Mouse (Mus musculus): ENCODE measurements around the gene Gpr55. TPM values are rescaled to one million over a fixed set of nuclear protein-coding genes. Genes with fewer than 3 reads are reported as not detected.
"Not testable (repeated sequence)": the region's sequence is repeated elsewhere in the genome, so short reads cannot be mapped to it uniquely, and the experiment has no call there.

The Gpr55 gene
- total RNA-seq (2022), result not detected

- DNase-seq (ENCODE audit: low spot score in 2 of 2), result no peak
Observed at GRCm38 (mm10) chr1:85960873-85961272, at the start of gene Gpr55. Gpr55 (minus strand) TSS chr1:85961007.

- DNase-seq (ENCODE audit: low spot score in 2 of 2), result peak; percentile 63 to 71
Observed at GRCm38 (mm10) chr1:86007778-86008177, 47.0 kb upstream of the Gpr55 start.

- no peak for DNase-seq (ENCODE audit: low spot score in 2 of 2)
Observed at GRCm38 (mm10) chr1:86006040-86006439, 45.2 kb upstream of the Gpr55 start.

GRCm38 (mm10) chr1:86005540-86005939 is 44.7 kb upstream of the Gpr55 start:
- no peak for DNase-seq (ENCODE audit: low spot score in 2 of 2)

DNA sequence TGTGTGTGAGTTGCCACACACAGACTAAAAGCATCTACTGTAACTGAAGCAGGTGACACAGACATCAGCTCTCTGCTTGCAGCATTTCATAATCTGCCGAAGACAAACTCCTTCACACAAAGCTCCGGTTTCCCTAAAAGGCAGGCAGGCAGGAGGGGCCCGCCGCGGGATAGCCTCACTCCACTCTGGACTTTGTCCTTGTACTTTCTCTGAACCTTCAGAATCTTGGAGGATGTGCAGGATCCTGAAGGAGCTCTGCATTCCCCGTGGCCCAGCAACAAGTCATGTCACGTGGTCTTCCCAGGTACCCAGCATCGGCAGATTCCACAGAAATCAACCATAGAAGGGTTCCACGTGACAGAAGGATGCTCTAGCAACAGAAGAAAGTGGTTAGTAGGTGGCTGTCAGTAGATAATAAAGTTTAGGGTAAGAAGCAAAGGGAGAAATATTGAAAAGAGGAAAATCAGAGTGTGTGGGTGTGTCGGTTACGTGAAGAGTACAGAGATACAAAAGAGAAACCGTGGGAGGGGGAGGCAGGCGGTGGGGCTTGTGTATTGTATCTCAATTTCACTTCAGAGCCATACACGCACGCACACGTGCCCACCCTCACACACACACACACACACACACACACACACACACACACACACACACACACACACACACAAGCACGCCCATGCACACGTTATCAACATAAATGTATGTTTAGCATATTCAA is 39.2 kb upstream of the Gpr55 start:
- DNase-seq (ENCODE audit: low spot score in 2 of 2), result no peak

DNA sequence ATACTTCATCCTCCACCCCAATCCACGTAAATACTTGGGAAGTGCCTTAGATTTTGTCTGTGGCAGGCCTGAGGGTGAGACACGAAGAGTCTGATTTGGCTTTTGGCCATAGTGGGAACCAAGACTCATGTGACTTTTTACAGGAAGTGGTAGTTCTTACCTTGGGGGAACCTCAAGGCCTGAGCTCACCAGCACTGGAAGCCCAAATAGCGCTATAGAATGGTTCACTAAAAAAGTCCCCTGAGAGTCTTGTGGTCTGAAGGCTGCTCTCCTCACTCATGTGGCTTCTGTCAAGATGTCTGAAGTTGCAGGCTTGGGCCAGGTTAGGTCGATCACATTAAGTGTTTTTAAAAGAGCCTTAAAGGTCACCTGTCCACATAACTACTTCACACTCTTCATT is 37.2 kb upstream of the Gpr55 start:
- DNase-seq (ENCODE audit: low spot score in 2 of 2), result no peak

DNA sequence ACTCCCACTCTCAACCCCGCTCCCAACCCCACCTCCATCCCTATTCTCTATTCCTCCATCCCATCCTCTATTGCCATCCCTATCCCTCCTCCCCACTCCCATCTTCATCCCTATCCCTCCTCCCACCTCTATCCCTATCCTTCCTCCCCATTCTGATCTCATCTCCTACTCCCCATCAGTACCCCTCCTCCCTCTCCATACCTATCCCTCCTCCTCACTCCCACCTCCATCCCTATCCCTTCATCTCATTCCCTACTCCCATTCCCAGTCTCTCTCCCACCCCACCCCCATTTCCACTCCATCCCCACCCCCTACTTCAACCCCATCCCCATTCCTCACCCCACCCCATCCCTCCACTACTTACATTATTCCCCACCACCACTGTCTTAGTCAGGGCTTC is 36.4 kb upstream of the Gpr55 start:
- DNase-seq (ENCODE audit: low spot score in 2 of 2), result no peak

DNA sequence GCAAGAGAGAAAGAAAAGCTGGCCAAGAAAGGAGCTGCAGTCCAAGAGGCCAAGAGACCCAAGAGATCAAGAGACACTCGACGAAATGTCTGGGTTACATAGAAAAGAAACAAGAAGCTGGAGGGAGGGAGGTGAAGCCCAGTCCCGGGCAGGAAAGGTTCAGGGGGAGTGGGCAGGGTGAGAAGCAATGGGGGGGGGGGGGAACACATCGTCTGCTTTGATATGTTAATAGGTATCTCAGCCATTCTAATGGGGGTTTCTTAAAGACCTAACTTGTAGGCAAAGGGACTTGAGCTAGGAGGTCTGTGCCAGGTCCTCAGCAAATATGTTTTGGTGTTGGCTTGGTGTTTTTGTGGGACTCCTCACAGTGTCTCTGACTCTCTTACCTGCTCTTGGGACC is 32.7 kb upstream of the Gpr55 start:
- no peak for DNase-seq (ENCODE audit: low spot score in 2 of 2)

DNA sequence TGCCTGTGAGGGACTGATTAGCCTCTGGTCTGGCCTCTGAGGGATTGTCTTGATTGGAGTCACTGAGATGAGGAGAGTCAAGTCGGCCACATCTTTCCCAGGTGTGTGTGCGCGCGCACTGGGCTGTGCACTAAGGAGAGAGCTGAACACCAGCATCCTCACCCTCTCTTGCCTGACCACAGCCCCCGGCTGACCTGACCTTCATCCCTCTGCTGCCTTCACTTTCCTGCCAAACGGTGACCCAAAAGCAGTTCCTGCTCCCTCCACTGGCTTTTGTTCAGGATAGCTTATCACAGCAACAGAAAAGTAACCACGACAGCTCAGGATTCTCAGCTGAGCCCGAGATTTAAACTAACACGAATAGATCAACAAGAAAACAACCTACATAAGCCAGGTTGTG is 31.4 kb upstream of the Gpr55 start:
- no peak for DNase-seq (ENCODE audit: low spot score in 2 of 2)

DNA sequence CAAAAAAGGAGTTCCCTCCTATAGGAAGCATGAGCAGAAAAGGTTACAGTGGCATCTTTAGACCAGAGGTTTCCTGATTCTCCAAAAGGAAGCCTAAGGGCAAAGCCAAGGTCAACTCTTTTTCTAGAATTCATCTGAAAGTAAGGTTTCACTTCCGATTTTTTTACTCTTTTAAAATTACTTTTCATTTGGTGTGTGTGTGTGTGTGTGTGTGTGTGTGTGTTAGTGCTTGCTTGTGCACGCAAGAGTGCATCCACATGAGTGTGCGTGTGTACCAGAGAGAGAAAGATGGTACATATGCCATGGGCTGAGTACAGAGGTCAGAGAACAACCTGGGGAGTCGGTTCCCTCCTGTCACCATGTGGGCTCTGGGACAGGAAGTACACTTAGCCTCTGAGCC is 28.1 kb upstream of the Gpr55 start:
- DNase-seq (ENCODE audit: low spot score in 2 of 2), result not testable (repeated sequence)

DNA sequence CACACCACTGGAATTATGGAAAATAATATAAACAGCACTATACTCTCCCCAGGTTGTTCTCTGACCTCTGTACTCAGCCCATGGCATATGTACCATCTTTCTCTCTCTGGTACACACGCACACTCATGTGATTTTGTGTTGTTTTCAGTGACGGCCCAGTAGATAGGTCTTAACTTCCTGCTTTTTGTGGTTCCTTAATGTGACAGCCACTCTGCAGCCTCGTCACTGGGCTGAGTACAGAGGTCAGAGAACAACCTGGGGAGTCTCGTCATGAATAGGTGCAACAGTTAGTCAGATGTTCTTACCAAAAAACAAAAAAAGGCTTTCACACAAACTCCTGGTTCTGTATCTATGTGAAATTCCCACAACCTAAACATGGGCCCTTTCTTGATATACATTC is 27.5 kb upstream of the Gpr55 start:
- DNase-seq (ENCODE audit: low spot score in 2 of 2), result no peak

DNA sequence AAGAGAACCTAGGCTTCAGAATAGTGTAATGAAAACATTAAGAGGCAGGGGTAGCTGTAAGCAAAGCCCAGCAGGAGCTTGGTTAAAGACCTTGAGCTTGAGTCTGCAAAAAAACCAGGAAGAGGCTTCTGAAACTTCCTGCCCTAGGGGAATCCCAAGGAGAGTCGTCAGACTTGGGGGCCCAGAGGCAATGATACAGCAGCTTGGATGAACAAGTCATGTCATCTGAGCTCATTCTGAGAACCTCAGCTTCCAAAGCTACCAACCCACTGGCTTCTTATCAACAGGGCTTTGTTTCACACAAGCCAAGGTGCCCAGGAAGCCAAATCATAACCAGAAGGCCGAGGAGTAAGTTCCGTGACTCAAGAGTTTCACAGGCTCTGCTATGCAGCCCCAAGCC is 25.0 kb upstream of the Gpr55 start:
- DNase-seq (ENCODE audit: low spot score in 2 of 2), result no peak

DNA sequence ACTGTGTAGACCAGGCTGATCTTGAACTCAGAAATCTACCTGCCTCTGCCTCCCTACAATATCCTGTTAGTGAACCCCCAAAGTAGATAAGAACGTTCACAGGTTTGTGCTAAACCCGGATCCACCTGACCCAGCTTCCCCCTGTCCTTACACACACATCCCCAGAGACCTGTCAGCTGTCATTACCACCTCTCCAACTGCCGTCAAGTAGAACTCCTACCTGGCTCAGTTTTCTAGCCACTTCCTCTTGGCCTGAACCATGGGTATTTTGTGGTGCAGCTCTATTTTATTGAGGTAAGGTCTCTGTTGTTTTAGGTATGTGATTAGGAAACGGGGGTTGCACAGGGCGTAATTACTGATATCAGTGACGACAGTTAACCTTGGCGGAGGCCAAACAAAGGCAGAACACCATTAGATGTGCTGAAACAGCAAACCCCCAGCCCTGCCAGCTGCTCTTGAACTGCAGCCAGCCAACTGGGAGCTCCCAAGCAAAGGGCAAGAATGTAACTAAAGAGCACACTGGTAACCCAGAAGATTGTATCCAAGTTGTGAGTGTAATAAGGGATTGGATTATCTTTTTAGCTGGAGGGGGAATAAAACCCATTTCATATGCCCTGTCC is 21.0 kb upstream of the Gpr55 start:
- peak in 1 of 2 experiments; percentile 24 for DNase-seq (ENCODE audit: low spot score in 2 of 2)

- no peak for DNase-seq (ENCODE audit: low spot score in 2 of 2)
Observed at GRCm38 (mm10) chr1:85977709-85978108, 16.9 kb upstream of the Gpr55 start.

DNA sequence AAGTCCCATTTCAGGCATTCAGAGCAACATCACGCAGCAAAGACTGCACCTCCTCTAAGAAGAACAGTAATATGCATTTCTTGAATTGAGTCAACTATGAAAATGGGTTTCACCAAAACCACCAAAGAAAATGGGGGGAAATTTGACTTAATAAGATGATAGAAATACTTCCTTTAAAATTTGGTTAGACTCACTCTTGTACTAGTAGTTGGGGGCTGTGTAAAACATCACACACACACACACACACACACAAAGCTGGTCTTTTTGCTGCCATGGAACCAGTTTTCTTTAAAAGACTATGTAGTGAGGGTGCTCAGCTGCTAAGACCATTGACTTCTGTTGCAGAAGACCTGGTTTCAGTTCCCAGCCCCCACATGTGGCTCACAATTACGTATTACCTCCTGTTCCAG is 12.7 kb upstream of the Gpr55 start:
- no peak for DNase-seq (ENCODE audit: low spot score in 2 of 2)

GRCm38 (mm10) chr1:85972341-85972740 is 11.5 kb upstream of the Gpr55 start:
- no peak for DNase-seq (ENCODE audit: low spot score in 2 of 2)

GRCm38 (mm10) chr1:85971070-85971469 is 10.3 kb upstream of the Gpr55 start:
- DNase-seq (ENCODE audit: low spot score in 2 of 2), result no peak

GRCm38 (mm10) chr1:85969519-85969918 is 8.7 kb upstream of the Gpr55 start:
- DNase-seq (ENCODE audit: low spot score in 2 of 2), result no peak

- no peak for DNase-seq (ENCODE audit: low spot score in 2 of 2)
Observed at GRCm38 (mm10) chr1:85969081-85969480, 8.3 kb upstream of the Gpr55 start.

GRCm38 (mm10) chr1:85965856-85966255 is 5.0 kb upstream of the Gpr55 start:
- DNase-seq (ENCODE audit: low spot score in 2 of 2), result no peak

- no peak for DNase-seq (ENCODE audit: low spot score in 2 of 2)
Observed at GRCm38 (mm10) chr1:85962081-85962480, 1.3 kb upstream of the Gpr55 start.

DNA sequence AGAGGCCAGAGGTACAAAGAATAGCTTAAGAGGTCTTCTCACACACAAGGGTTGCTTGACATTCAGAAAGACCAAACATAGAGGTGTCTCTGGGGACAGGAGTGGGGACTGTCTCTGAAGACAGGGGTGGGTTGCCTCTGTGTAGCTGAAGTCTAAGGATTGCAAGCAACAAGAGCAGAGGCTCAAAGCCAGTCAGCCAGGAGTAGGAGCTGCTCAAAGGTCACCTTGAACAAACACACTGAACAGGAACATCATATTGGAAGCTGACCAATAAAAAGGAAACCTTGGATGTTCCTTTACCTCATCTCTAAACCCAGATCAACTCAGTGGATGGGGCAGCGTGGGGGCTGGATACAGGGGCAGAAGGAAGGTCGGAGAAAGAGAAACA is 924 bp downstream of the Gpr55 start:
- DNase-seq (ENCODE audit: low spot score in 2 of 2), result no peak

GRCm38 (mm10) chr1:85959129-85959888 is 1.5 kb downstream of the Gpr55 start:
- no peak for DNase-seq (ENCODE audit: low spot score in 2 of 2)
